Mouse (Mus musculus) kidney, embryonic 16.5 days (tissue): ENCODE data around the gene Macrod1. TPM values are rescaled to one million over a fixed set of nuclear protein-coding genes. Genes with fewer than 3 reads are reported as not detected.

Source experiments
- ATAC-seq: fragments of 200-750 bp; cut with Nextera tagmentation; 2 replicates; pipeline ENCODE4 v1.8.0; 2017; ENCODE audit warnings: moderate TSS enrichment; ENCODE audit not compliant: low FRiP score, low TSS enrichment
- H3K27ac ChIP-seq: fragments of 300-500 bp; sonication (generic); 2 replicates; pipeline ENCODE4 v1.5.1; 2014; ENCODE audit warnings: low read length
- H3K27me3 ChIP-seq: fragments of 300-500 bp; sonication (generic); 2 replicates; pipeline ENCODE4 v1.6.1; 2014; ENCODE audit warnings: low read length, control low read depth, mixed read lengths; ENCODE audit not compliant: insufficient read depth
- H3K36me3 ChIP-seq: fragments of 300-500 bp; sonication (generic); 2 replicates; pipeline ENCODE4 v1.6.1; 2014; ENCODE audit warnings: low read length, control low read depth, mixed read lengths; ENCODE audit not compliant: insufficient read depth
- H3K4me1 ChIP-seq: fragments of 300-500 bp; sonication (generic); 2 replicates; pipeline ENCODE4 v1.6.1; 2014; ENCODE audit warnings: low read length, control low read depth, mixed read lengths; ENCODE audit not compliant: insufficient read depth
- H3K4me2 ChIP-seq: fragments of 300-500 bp; sonication (generic); replicated peaks from 2 replicates; pipeline ENCODE4 v1.6.1; 2014; ENCODE audit warnings: low read depth, low read length
- H3K4me3 ChIP-seq: fragments of 300-500 bp; sonication (generic); 2 replicates; pipeline ENCODE4 v1.5.1; 2014; ENCODE audit warnings: mild to moderate bottlenecking, low read length
- H3K9ac ChIP-seq: fragments of 300-500 bp; sonication (generic); replicated peaks from 2 replicates; pipeline ENCODE4 v1.6.1; 2014; ENCODE audit warnings: low read length
- H3K9me3 ChIP-seq: fragments of 300-500 bp; sonication (generic); 2 replicates; pipeline ENCODE4 v1.6.1; 2016; ENCODE audit warnings: low read length, control low read depth
- WGBS: fragments of 180-500 bp; shearing (Covaris S2); extraction: QIAGEN DNeasy Blood & Tissue Kit; methylation state at CpG from one replicate; pipeline ENCODE4 v1.1.7; 2014; 5-methylcytosine and 5-hydroxymethylcytosine counted together
- polyA plus RNA-seq: library from polyadenylated mRNA; unstranded; fragments of >200 nt; fragmentation: Nextera tagmentation; extraction: Ambion mirVana; gene quantifications from 2 replicates; pipeline ENCODE4 v1.2.1, GENCODE M21; 2015

Gene Macrod1
- polyA plus RNA-seq, 1 experiment from 2014 or later, result 16.4 TPM

DNA sequence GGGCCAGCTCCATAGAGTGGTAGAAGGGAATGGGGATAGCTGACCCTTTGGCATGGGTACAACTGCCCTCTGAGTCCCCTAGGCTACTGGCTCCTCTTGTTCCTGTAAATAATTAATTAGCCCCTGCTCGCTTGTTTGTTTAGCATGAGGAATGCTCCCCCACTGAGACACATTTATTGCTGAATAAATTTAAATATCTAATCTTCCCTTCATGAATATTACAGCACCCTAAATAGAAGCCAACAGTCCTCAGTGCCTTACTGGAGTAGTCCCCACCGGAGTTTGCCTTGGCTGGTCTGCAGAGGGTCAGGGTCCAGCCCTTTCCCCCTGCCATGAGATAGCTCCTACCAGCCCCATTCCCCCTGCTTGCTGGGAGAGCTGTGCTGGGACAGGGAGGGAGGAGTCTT is 136.0 kb downstream of the Macrod1 start:
- Histone ChIP-seq H3K36me3 (peaks cover 1% of the 10 kb centered on the region; the same call in 1 of the 2 replicates), H3K9ac (peak overlapping the region; percentile 56), H3K4me2 (0 out of 2 replicates have a peak overlapping the region, but pooled peaks have one; percentile 3), H3K27me3 (no peaks in the 10 kb centered on the region; the same call in 1 of the 2 replicates), H3K4me3 (no peak overlapping the region), H3K9me3 (no peaks in the 10 kb centered on the region), H3K27ac (peak overlapping the region; percentile 85), H3K4me1 (peaks cover 47% of the 10 kb centered on the region)
- no peak for ATAC-seq
- 39% methylated on average over 2 of the region's 2 CpGs for WGBS

DNA sequence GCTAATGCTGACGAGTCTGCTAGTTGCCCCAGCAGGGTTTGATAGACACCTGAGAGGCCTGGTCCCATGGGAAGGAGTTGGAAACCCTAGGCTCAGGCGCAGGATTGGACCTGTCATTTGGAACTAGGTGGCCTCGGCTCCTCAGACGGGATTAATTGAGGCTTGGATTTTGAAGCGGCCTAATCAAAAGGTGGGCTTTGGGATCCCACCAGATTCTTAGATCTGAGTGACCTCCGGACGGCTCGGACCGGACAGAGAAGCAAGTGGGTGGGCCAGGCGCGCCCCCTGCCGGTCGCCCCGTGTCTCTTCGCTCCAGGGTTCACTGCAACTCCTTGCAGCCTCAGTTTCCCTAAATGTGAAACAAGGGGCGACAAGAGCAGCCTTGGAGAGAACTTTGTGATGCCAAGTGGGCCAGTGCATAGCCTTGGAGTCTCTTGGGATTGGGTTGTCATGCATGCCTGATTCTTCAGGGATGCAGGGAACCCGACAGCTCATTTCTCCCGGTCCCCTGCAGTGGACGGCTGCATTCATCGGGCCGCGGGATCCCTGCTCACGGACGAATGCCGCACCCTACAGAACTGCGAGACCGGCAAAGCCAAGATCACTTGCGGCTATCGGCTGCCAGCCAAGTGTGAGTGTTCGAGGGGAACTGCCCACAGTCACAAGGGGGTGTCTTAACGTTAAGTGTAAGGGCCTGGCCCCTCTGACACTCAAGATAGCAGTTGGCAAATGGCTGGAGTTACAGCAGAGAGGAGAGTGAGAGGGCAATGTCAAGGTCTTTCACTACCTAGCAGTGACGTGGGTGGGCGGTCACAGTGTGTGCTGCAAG is 139.5 kb downstream of the Macrod1 start:
- Histone ChIP-seq H3K36me3 (peaks cover 36% of the 10 kb centered on the region), H3K4me3 (no peak overlapping the region), H3K9me3 (no peaks in the 10 kb centered on the region), H3K4me1 (peaks cover 40% of the 10 kb centered on the region), H3K4me2 (no peak overlapping the region), H3K27me3 (no peaks in the 10 kb centered on the region), H3K27ac (no peak overlapping the region), H3K9ac (peak overlapping the region; percentile 36; the same call in 1 of the 2 replicates)
- WGBS, result 13% methylated on average over 33 of the region's 33 CpGs
- no peak for ATAC-seq

DNA sequence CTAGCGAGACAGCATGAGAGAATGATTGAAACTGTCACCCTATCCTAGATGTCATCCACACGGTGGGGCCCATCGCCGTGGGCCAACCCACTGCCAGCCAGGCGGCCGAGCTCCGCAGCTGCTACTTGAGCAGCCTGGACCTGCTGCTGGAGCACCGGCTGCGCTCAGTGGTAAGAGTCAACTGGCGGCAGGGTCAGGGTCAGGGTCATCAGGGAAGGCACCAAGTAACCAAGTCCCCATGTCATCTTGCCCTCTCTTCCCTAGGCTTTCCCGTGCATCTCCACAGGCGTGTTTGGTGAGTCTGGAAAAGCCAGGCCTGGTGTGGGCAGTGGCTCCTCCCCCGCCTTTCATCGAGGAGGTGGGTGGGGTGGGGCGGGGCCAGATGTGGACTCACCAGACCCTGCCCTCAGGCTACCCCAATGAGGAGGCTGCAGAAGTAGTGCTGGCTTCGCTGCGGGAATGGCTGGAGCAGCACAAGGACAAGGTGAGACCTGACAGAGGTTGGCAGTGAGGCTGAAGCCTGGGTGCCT is 140.2 kb downstream of the Macrod1 start:
- Histone ChIP-seq H3K27me3 (no peaks in the 10 kb centered on the region), H3K4me3 (no peak overlapping the region), H3K9ac (no peak overlapping the region), H3K4me2 (no peak overlapping the region), H3K4me1 (peaks cover 33% of the 10 kb centered on the region), H3K36me3 (peaks cover 42% of the 10 kb centered on the region), H3K9me3 (no peaks in the 10 kb centered on the region), H3K27ac (no peak overlapping the region)
- ATAC-seq, result peak; percentile 54
- 12% methylated on average over 17 of the region's 17 CpGs for WGBS

DNA sequence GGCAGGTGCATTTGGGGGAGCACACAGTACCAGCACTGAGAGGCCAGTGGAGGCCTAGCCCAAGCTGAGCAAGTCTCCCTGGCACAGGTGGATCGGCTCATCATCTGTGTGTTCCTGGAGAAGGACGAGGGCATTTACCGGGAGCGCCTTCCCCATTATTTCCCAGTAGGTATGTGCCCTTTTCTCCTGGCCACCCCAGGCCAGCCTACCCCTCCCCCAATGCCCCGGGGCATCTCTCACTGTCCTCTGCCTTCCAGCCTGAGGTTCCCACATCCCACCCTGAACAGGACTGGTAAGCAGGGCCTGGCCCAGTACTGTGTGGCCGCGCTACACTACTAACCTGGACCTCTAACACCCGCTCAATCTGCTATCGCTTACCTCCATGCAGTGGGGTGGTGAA is 140.8 kb downstream of the Macrod1 start:
- WGBS, result 79% methylated on average over 9 of the region's 9 CpGs
- H3K36me3 ChIP-seq, result peaks cover 45% of the 10 kb centered on the region
- peak; percentile 31 for ATAC-seq

DNA sequence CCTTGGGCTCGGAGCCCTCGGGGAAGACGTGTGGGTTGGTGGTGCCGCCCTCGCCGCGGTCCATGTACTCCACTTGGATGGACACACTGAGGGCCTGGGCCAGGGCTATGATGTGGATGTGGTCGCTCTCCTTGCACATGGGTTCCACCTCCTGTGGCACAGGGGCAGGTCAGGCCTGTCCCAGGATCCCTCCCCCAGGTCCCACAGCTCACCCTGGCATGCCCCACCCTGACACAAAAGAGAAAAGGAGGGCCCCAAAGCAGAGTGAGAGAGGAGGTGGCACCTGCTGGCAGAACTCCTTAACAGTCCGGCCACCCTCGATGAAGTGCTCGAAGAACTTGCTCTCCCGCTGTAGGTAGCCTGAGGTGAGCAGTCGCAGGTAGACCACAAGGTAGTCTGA is 142.5 kb downstream of the Macrod1 start:
- Histone ChIP-seq H3K27ac (no peak overlapping the region), H3K4me1 (peaks cover 22% of the 10 kb centered on the region), H3K27me3 (no peaks in the 10 kb centered on the region), H3K4me2 (no peak overlapping the region), H3K36me3 (peaks cover 61% of the 10 kb centered on the region), H3K9ac (no peak overlapping the region), H3K9me3 (no peaks in the 10 kb centered on the region), H3K4me3 (no peak overlapping the region)
- ATAC-seq, result no peak
- WGBS, result 87% methylated on average over 13 of the region's 13 CpGs

More for the DNA sequence above, 140.8 kb downstream of the Macrod1 start:
- no peak overlapping the region for H3K27ac ChIP-seq
- no peak overlapping the region for H3K9ac ChIP-seq
- H3K9me3 ChIP-seq, result no peaks in the 10 kb centered on the region
- H3K4me1 ChIP-seq, result peaks cover 27% of the 10 kb centered on the region
- no peaks in the 10 kb centered on the region for H3K27me3 ChIP-seq
- no peak overlapping the region for H3K4me2 ChIP-seq
- no peak overlapping the region for H3K4me3 ChIP-seq

DNA sequence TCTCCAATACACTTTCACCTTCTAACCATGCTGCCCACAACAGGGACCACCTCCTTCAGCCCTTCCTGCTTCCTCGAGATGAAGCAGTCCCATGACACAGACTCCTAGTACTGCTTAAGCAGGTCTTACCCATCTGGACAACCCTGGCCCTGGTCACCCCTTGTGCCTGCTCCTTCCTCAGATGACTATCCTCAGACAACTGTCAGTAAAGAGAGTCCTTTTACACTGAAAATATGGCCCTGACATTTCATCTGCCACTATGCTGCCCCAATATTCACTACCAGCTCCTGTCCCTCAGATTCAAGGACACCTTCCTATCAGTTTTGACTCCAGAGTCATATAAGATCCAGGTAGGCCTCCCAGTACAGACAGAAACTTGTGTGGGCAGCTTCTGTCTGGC is 143.8 kb downstream of the Macrod1 start:
- H3K9me3 ChIP-seq, result no peaks in the 10 kb centered on the region
- H3K27me3 ChIP-seq, result no peaks in the 10 kb centered on the region
- 53% methylated on average over 1 of the region's 1 CpGs for WGBS
- no peak for ATAC-seq
- H3K4me3 ChIP-seq, result no peak overlapping the region
- no peak overlapping the region for H3K9ac ChIP-seq
- peaks cover 64% of the 10 kb centered on the region for H3K36me3 ChIP-seq
- peaks cover 35% of the 10 kb centered on the region for H3K4me1 ChIP-seq
- no peak overlapping the region for H3K27ac ChIP-seq
- no peak overlapping the region for H3K4me2 ChIP-seq

DNA sequence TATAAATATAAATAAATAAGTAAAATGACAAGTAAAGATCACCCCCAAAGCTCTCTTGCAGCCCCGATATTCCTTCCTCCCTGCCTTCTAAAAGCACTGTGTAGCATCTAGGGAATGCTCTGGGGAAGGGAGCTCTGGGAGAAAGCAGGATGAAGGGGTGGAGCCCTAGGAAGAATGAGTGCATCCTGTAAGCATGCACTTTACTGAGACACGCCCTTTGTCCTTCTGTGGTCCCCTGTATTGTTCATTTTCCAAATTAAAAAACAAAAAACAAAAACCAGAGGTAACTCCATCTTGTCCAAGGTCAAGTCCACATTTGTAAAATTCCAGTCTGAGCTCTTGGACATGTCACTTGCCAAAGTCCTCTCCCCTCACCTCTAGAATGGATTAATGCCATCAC is 148.3 kb downstream of the Macrod1 start:
- Histone ChIP-seq H3K9me3 (no peaks in the 10 kb centered on the region), H3K36me3 (peaks cover 40% of the 10 kb centered on the region), H3K4me1 (peaks cover 25% of the 10 kb centered on the region), H3K9ac (peak overlapping the region; percentile 82), H3K27me3 (no peaks in the 10 kb centered on the region), H3K4me3 (peak overlapping the region; percentile 87), H3K4me2 (peak overlapping the region; percentile 86), H3K27ac (peak overlapping the region; percentile 98)
- WGBS, result 73% methylated on average over 2 of the region's 2 CpGs
- no peak for ATAC-seq

DNA sequence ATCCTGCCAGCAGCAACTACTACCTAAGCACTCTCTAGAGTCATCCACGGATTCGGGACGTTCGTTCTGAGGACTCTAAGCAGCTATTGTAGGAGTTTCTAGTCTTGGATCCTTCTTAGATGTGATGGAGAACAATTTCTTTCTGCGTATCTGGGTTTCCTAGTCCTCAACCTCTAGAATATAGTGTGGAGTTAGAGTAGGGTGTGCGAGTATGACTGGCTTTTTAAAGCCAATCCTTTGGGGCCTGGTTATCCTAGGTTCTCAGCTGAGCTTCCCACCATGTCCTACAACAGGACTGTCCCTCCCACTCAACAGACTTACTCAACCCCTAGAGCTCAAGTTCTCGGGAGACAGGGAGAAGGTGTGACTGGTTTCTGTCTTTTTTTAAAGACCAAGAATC is 148.7 kb downstream of the Macrod1 start:
- WGBS, result 23% methylated on average over 7 of the region's 7 CpGs
- H3K9ac ChIP-seq, result peak overlapping the region; percentile 82
- H3K36me3 ChIP-seq, result peaks cover 36% of the 10 kb centered on the region
- H3K27ac ChIP-seq, result peak overlapping the region; percentile 98
- H3K27me3 ChIP-seq, result no peaks in the 10 kb centered on the region
- peaks cover 25% of the 10 kb centered on the region for H3K4me1 ChIP-seq
- peak overlapping the region; percentile 87 for H3K4me3 ChIP-seq
- 0 out of 2 replicates have a peak, but pooled peaks have one; percentile 1 for ATAC-seq
- H3K9me3 ChIP-seq, result no peaks in the 10 kb centered on the region
- peak overlapping the region; percentile 86 for H3K4me2 ChIP-seq

DNA sequence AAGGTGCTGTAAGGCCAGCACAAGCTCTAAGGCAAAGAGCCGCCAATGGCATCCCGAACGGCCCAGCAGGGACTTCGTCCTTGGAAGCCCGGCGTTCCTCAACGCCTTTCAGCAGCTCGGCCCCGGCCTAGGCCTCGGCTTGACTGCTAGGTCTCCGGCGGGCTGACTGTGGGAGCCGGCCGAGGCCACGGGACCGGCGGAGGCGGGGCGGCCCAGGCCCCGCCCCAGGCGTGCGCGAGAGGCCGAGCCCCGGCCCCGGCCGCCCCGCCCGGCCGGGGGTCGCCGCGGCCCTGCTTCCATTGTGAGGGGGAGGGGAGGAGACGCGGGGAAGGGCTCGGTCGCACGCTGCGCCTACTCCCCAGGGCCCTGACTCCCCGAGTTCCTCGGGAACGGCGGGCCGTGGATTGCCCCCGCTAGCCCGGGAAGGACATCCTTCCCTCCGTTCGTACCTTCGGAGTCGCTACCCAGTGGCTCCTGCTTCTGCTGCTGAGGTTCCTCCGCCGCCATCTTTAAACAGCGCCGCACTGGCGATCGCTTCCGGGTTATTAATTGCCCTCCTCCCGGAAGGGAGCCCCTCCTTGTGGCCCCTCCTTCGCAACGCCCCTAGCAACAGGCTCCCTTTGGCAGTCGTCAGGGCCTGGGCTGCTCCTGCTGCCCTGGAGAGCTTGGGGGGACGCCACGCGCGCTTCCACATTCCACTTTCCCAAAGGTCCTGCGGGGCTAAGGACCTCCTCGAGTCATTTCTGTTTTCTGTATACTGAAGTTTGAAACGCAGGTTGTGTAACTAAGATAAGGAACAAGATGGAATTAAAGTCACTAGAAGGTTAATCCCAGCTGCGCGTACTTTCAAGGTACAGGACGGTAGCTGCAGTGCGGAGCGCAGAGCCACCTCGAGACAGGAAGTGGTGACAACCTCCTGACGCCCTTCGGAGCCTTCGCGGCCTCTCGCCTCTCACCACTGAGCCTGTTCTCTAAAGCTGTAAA is 149.4 kb downstream of the Macrod1 start, which contains the start of gene Otub1:
Gene Otub1, minus strand, starts transcription at position 564 of the 984 bp plus-strand sequence.
- H3K9me3 ChIP-seq, result no peaks in the 10 kb centered on the region
- peak; percentile 97 for ATAC-seq
- peak within 1 kb of the TSS; percentile 98 for H3K27ac ChIP-seq
- no peaks in the 10 kb centered on the region for H3K27me3 ChIP-seq
- peaks cover 25% of the 10 kb centered on the region for H3K4me1 ChIP-seq
- peaks cover 29% of the 10 kb centered on the region for H3K36me3 ChIP-seq
- H3K4me2 ChIP-seq, result peak within 1 kb of the TSS; percentile 86
- WGBS, result under 1% methylated on average over 59 of the region's 79 CpGs
- H3K9ac ChIP-seq, result peak within 1 kb of the TSS; percentile 82
- peak within 1 kb of the TSS; percentile 87 for H3K4me3 ChIP-seq
